9 mouse cellular contexts compared by ENCODE assay signal in genomic region chr11:24141479-24142251, GRCm38 (mm10).
DNase-seq lines count a peak whose midpoint lies in the region; ATAC-seq lines count a peak whose summit lies in the region.
"Had no signal": no experiment of that assay in that cellular context is flagged by ENCODE, and none has a peak within 500 bp of the region (broad histone marks: within the 10 kb centered on the region; RNA-seq: fewer than 3 reads in every experiment).

No protein-coding gene starts in this region.

- ATAC-seq in heart, embryonic 11.5 days (replicated peaks; ENCODE audit: insufficient number of reproducible peaks, low FRiP score, low TSS enrichment): no peak
- no peak for ATAC-seq in neural tube, embryonic 11.5 days (ENCODE audit: insufficient read depth, low FRiP score, low TSS enrichment)
- ATAC-seq in hindbrain, embryonic 13.5 days (ENCODE audit: low FRiP score): 0 out of 2 replicates have a peak, but pooled peaks have one; percentile 18
- peak; percentile 74 for ATAC-seq in monocyte, adult 5-6 weeks (replicated peaks; ENCODE audit: insufficient number of reproducible peaks, low FRiP score, low TSS enrichment, poor library complexity, severe bottlenecking)
- ATAC-seq in intestine, embryonic 16.5 days: no peak
- ATAC-seq: lung, postnatal 0 days had no signal

- H3K4me2 ChIP-seq in heart, embryonic 11.5 days: no peak overlapping the region
- no peak overlapping the region for H3K4me2 ChIP-seq in neural tube, embryonic 11.5 days (ENCODE audit: low read depth)
- H3K4me2 ChIP-seq in hindbrain, embryonic 13.5 days: no peak overlapping the region
- no peak overlapping the region for H3K4me2 ChIP-seq in intestine, embryonic 16.5 days (ENCODE audit: low read depth, low read length)

- WGBS in heart, embryonic 10.5 days: 72% methylated on average over 10 of the region's 10 CpGs
- 69% methylated on average over 10 of the region's 10 CpGs for WGBS in heart, embryonic 11.5 days (ENCODE audit: insufficient replicate concordance)
- 68% methylated on average over 10 of the region's 10 CpGs for WGBS in neural tube, embryonic 11.5 days
- 69% methylated on average over 10 of the region's 10 CpGs for WGBS in hindbrain, embryonic 13.5 days
- 78% methylated on average over 10 of the region's 10 CpGs for WGBS in intestine, embryonic 16.5 days

- H3K27me3 ChIP-seq in heart, embryonic 10.5 days (ENCODE audit: insufficient read depth, poor library complexity, severe bottlenecking): no peaks in the 10 kb centered on the region
- no peaks in the 10 kb centered on the region for H3K27me3 ChIP-seq in heart, embryonic 11.5 days (ENCODE audit: control insufficient read depth, insufficient read depth, low read length)
- no peaks in the 10 kb centered on the region for H3K27me3 ChIP-seq in neural tube, embryonic 11.5 days (ENCODE audit: control insufficient read depth, insufficient read depth, low read length)
- H3K27me3 ChIP-seq in hindbrain, embryonic 13.5 days: no peaks in the 10 kb centered on the region
- H3K27me3 ChIP-seq in intestine, embryonic 16.5 days (replicated peaks; ENCODE audit: control insufficient read depth, insufficient read depth, low read length): no peaks in the 10 kb centered on the region

- no peak overlapping the region for H3K9ac ChIP-seq in heart, embryonic 11.5 days (ENCODE audit: low read depth, low read length)
- H3K9ac ChIP-seq in neural tube, embryonic 11.5 days (ENCODE audit: low read length): no peak overlapping the region
- H3K9ac ChIP-seq in hindbrain, embryonic 13.5 days: 0 out of 2 replicates have a peak overlapping the region, but pooled peaks have one; percentile 5
- H3K9ac ChIP-seq in intestine, embryonic 16.5 days (ENCODE audit: low read depth, low read length): no peak overlapping the region

- no peak overlapping the region for H3K4me3 ChIP-seq in heart, embryonic 10.5 days
- no peak overlapping the region for H3K4me3 ChIP-seq in heart, embryonic 11.5 days (ENCODE audit: low read depth, low read length)
- H3K4me3 ChIP-seq in neural tube, embryonic 11.5 days (ENCODE audit: low read depth, low read length): no peak overlapping the region
- no peak overlapping the region for H3K4me3 ChIP-seq in hindbrain, embryonic 13.5 days
- no peak overlapping the region for H3K4me3 ChIP-seq in intestine, embryonic 16.5 days (ENCODE audit: low read length)

- DNase-seq in heart, embryonic 10.5 days (ENCODE audit: low spot score): no peak
- DNase-seq in neural tube, embryonic 11.5 days (ENCODE audit: low spot score): no peak
- no peak for DNase-seq in neural tube, embryonic 10.5 days (ENCODE audit: extremely low spot score, low spot score)
- DNase-seq in cerebellum, adult 18-20 months: no peak

- no peaks in the 10 kb centered on the region for H3K9me3 ChIP-seq in heart, embryonic 10.5 days
- H3K9me3 ChIP-seq in heart, embryonic 11.5 days (replicated peaks; ENCODE audit: control insufficient read depth, low read length): no peaks in the 10 kb centered on the region; the same call in 1 of the 2 replicates
- H3K9me3 ChIP-seq in neural tube, embryonic 11.5 days (ENCODE audit: control insufficient read depth, low read length): no peaks in the 10 kb centered on the region
- no peaks in the 10 kb centered on the region for H3K9me3 ChIP-seq in hindbrain, embryonic 13.5 days
- peaks cover 6% of the 10 kb centered on the region; the same call in 1 of the 2 replicates for H3K9me3 ChIP-seq in intestine, embryonic 16.5 days (ENCODE audit: control insufficient read depth, low read length)

- peaks cover 24% of the 10 kb centered on the region for H3K4me1 ChIP-seq in heart, embryonic 10.5 days
- H3K4me1 ChIP-seq in heart, embryonic 11.5 days (ENCODE audit: control insufficient read depth, insufficient read depth, low read length): peaks cover 13% of the 10 kb centered on the region
- H3K4me1 ChIP-seq in neural tube, embryonic 11.5 days (ENCODE audit: control insufficient read depth, insufficient read depth, low read length): peaks cover 11% of the 10 kb centered on the region; the same call in 1 of the 2 replicates
- peaks cover 51% of the 10 kb centered on the region for H3K4me1 ChIP-seq in hindbrain, embryonic 13.5 days (replicated peaks)
- H3K4me1 ChIP-seq in intestine, embryonic 16.5 days (ENCODE audit: control insufficient read depth, insufficient read depth, low read length): peaks cover 8% of the 10 kb centered on the region; the same call in 1 of the 2 replicates

- no peaks in the 10 kb centered on the region for H3K36me3 ChIP-seq in heart, embryonic 10.5 days
- no peaks in the 10 kb centered on the region for H3K36me3 ChIP-seq in heart, embryonic 11.5 days (ENCODE audit: control insufficient read depth, insufficient read depth, low read length)
- no peaks in the 10 kb centered on the region; the same call in 1 of the 2 replicates for H3K36me3 ChIP-seq in neural tube, embryonic 11.5 days (ENCODE audit: control insufficient read depth, insufficient read depth, low read length)
- peaks cover 4% of the 10 kb centered on the region for H3K36me3 ChIP-seq in hindbrain, embryonic 13.5 days
- H3K36me3 ChIP-seq in intestine, embryonic 16.5 days (ENCODE audit: control insufficient read depth, insufficient read depth, low read length): 0 out of 2 replicates have a peak, but pooled peaks cover 3% of the 10 kb centered on the region

- peak overlapping the region; percentile 3; the same call in 1 of the 2 replicates for H3K27ac ChIP-seq in heart, embryonic 10.5 days
- no peak overlapping the region for H3K27ac ChIP-seq in heart, embryonic 11.5 days (ENCODE audit: low read depth, low read length)
- 0 out of 2 replicates have a peak overlapping the region, but pooled peaks have one; percentile 8 for H3K27ac ChIP-seq in neural tube, embryonic 11.5 days (ENCODE audit: low read depth, low read length)
- peak overlapping the region; percentile 32; the same call in 1 of the 2 replicates for H3K27ac ChIP-seq in hindbrain, embryonic 13.5 days
- H3K27ac ChIP-seq in intestine, embryonic 16.5 days (ENCODE audit: low read length): no peak overlapping the region

Comparison
In these comparisons a context has a peak if more than half of its experiments do, and no peak if none do; other contexts are left out.
1. H3K27ac ChIP-seq: peak in heart, embryonic 10.5 days (single experiment), neural tube, embryonic 11.5 days (single experiment) and hindbrain, embryonic 13.5 days (single experiment); none in heart, embryonic 11.5 days (single experiment) and intestine, embryonic 16.5 days (single experiment).
2. ATAC-seq: peak in hindbrain, embryonic 13.5 days (single experiment) and monocyte, adult 5-6 weeks (single experiment); none in heart, embryonic 11.5 days (single experiment), neural tube, embryonic 11.5 days (single experiment) and intestine, embryonic 16.5 days (single experiment).